Mouse (Mus musculus) neural tube, embryonic 14.5 days (tissue): Measurements from ENCODE around the gene Timm23. TPM values are rescaled to one million over a fixed set of nuclear protein-coding genes. Genes with fewer than 3 reads are reported as not detected.
A peak's percentile ranks its signal among the peaks of the same experiment; 100 is the strongest.
"Not testable (repeated sequence)": the region's sequence is repeated elsewhere in the genome, so short reads cannot be mapped to it uniquely, and the experiment has no call there.

Source experiments
- ATAC-seq: fragments of 200-750 bp; cut with Nextera tagmentation; 2 replicates; pipeline ENCODE4 v1.8.0; 2017; ENCODE audit warnings: low read depth, mild to moderate bottlenecking, moderate TSS enrichment, moderate library complexity
- H3K27ac ChIP-seq: fragments of 300-500 bp; sonication (generic); 2 replicates; pipeline ENCODE4 v1.5.1; 2014; ENCODE audit warnings: low read depth, mild to moderate bottlenecking, control low read depth, low read length, moderate library complexity, mixed read lengths
- H3K27me3 ChIP-seq: fragments of 300-500 bp; sonication (generic); 2 replicates; pipeline ENCODE4 v1.6.1; 2014; ENCODE audit warnings: low read length; ENCODE audit not compliant: control insufficient read depth, insufficient read depth
- H3K36me3 ChIP-seq: fragments of 300-500 bp; sonication (generic); 2 replicates; pipeline ENCODE4 v1.6.1; 2014; ENCODE audit warnings: low read length, mixed read lengths; ENCODE audit not compliant: control insufficient read depth, insufficient read depth
- H3K4me1 ChIP-seq: fragments of 300-500 bp; sonication (generic); 2 replicates; pipeline ENCODE4 v1.6.1; 2014; ENCODE audit warnings: low read length; ENCODE audit not compliant: control insufficient read depth, insufficient read depth
- H3K4me2 ChIP-seq: fragments of 300-500 bp; sonication (generic); 2 replicates; pipeline ENCODE4 v1.6.1; 2014; ENCODE audit warnings: mild to moderate bottlenecking, low read depth, low read length, control low read depth
- H3K4me3 ChIP-seq: fragments of 300-500 bp; sonication (generic); 2 replicates; pipeline ENCODE4 v1.5.1; 2014; ENCODE audit warnings: low read depth, low read length, control low read depth, mixed read lengths
- H3K9ac ChIP-seq: fragments of 300-500 bp; sonication (generic); replicated peaks from 2 replicates; pipeline ENCODE4 v1.6.1; 2014; ENCODE audit warnings: low read depth, mild to moderate bottlenecking, control low read depth, low read length, mixed read lengths
- H3K9me3 ChIP-seq: fragments of 300-500 bp; sonication (generic); 2 replicates; pipeline ENCODE4 v1.6.1; 2016; ENCODE audit warnings: low read length; ENCODE audit not compliant: control insufficient read depth
- WGBS: fragments of 180-500 bp; shearing (Covaris S2); extraction: QIAGEN DNeasy Blood & Tissue Kit; methylation state at CpG from one replicate; pipeline ENCODE4 v1.1.7; 2014; 5-methylcytosine and 5-hydroxymethylcytosine counted together
- polyA plus RNA-seq: library from polyadenylated mRNA; unstranded; fragments of >200 nt; fragmentation: Nextera tagmentation; extraction: Ambion mirVana; gene quantifications from 2 replicates; pipeline ENCODE4 v1.2.1, GENCODE M21; 2014

The Timm23 gene
- polyA plus RNA-seq = 241 and 250 TPM in 2 replicates

DNA sequence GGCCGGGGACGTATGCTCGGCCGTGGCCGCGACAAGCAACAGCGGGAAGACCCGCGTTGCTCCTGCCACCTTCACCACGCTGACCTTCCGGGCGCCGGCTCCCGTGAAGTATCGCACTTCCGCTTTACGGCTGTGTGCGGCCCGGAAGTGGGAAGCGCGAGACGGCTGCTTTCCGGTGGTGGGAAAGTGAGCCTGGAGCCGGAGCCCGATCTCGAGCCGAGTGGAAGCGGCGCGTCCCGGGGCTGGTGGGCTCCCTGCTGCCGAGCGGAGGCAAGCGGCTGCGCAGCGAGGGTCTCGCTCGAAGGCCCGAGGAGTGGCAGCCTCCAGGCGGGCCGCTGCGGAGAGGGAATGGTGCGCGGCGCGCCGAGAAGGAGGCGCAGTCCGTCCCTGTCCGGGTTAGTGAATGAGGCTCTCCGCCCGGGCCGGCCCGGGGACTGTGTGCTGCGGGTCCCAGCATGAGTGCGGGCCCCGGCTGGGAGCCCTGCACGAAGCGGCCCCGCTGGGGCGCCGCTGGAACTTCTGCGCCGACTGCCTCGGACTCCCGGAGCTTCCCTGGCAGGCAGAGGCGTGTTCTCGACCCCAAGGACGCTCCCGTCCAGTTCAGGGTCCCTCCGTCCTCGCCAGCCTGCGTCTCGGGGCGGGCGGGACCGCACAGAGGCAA, at the start of gene Timm23, which contains the start of gene Parg:
Timm23 (minus strand) TSS at position 108 of the 661 bp plus-strand sequence.
Parg (plus strand) TSS at position 159 of the 661 bp plus-strand sequence.
- peak within 1 kb of the TSS; percentile 89 for H3K9ac ChIP-seq
- no peaks in the 10 kb centered on the region for H3K9me3 ChIP-seq
- H3K4me3 ChIP-seq = peak within 1 kb of the TSS; percentile 100
- peak; percentile 96 for ATAC-seq
- H3K27me3 ChIP-seq = peaks cover 3% of the 10 kb centered on the region; the same call in 1 of the 2 replicates
- H3K36me3 ChIP-seq = peaks cover 16% of the 10 kb centered on the region
- H3K27ac ChIP-seq = peak within 1 kb of the TSS; percentile 67
- peak within 1 kb of the TSS; percentile 80 for H3K4me2 ChIP-seq
- peaks cover 18% of the 10 kb centered on the region for H3K4me1 ChIP-seq
- whole genome bisulfite sequencing = under 1% methylated on average over 76 of the region's 77 CpGs

GRCm38 (mm10) chr14:32249616-32250015, 47.9 kb upstream of the Timm23 start:
- Histone ChIP-seq H3K4me2 (no peak overlapping the region), H3K27me3 (no peaks in the 10 kb centered on the region), H3K4me3 (no peak overlapping the region), H3K4me1 (no peaks in the 10 kb centered on the region), H3K36me3 (no peaks in the 10 kb centered on the region), H3K9ac (no peak overlapping the region), H3K9me3 (no peaks in the 10 kb centered on the region), H3K27ac (no peak overlapping the region)
- WGBS = 74% methylated on average over 6 of the region's 6 CpGs
- no peak for ATAC-seq

DNA sequence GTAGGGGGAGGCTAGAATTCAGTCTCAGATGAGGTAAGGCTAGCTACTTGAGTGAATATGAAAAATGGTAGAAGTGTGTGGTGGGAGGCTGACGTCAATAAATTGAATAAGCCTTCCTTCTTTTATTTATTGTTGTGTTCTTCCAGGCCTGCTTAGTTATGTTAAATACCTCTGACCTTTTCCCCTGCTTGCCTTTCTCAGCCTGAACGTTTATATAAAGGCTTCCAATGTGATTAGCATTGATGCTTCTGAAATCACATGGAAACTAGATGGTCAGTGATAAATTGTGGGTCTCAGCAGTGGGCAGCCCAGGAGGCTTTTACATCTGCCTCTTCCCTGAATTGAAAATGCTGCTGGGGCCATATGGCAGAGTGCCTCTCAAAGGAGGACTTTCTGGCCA, 44.3 kb upstream of the Timm23 start:
- no peak overlapping the region for H3K27ac ChIP-seq
- H3K4me1 ChIP-seq = no peaks in the 10 kb centered on the region
- no peak overlapping the region for H3K4me2 ChIP-seq
- peak; percentile 65; the same call in 1 of the 2 replicates for ATAC-seq
- H3K9me3 ChIP-seq = no peaks in the 10 kb centered on the region
- no peaks in the 10 kb centered on the region for H3K27me3 ChIP-seq
- H3K9ac ChIP-seq = no peak overlapping the region
- 0 out of 2 replicates have a peak, but pooled peaks cover 2% of the 10 kb centered on the region for H3K36me3 ChIP-seq
- no peak overlapping the region for H3K4me3 ChIP-seq
- 7% methylated on average over 2 of the region's 2 CpGs for WGBS

DNA sequence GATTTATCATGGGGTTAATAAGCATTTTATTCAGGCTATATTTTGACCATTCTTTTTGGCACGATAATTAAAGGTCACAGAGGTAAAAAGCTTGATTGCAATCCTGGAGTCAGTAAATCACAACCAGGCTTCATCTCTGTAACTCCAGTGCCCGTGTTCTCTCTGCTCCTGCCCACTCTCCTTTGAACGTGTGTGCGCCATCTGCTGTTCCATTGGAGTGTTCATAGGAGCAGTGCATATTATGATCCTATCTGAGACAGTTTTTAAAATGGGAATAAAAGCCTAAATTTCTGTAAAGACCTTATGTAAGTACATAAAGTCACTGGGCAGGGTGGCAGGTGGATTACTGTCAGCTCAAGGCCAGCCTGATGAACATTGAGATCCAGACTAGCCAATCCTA, 40.7 kb upstream of the Timm23 start:
- no peaks in the 10 kb centered on the region for H3K9me3 ChIP-seq
- H3K27ac ChIP-seq = no peak overlapping the region
- no peak overlapping the region for H3K4me3 ChIP-seq
- no peak overlapping the region for H3K4me2 ChIP-seq
- no peaks in the 10 kb centered on the region for H3K4me1 ChIP-seq
- 0 out of 2 replicates have a peak, but pooled peaks cover 3% of the 10 kb centered on the region for H3K36me3 ChIP-seq
- no peaks in the 10 kb centered on the region for H3K27me3 ChIP-seq
- 60% methylated on average over 4 of the region's 4 CpGs for WGBS
- no peak for ATAC-seq
- no peak overlapping the region for H3K9ac ChIP-seq

- no peaks in the 10 kb centered on the region; the same call in 1 of the 2 replicates for H3K36me3 ChIP-seq
- H3K4me3 ChIP-seq = no peak overlapping the region
- no peaks in the 10 kb centered on the region for H3K9me3 ChIP-seq
- no peak overlapping the region for H3K4me2 ChIP-seq
- no peak overlapping the region for H3K9ac ChIP-seq
- no peak overlapping the region for H3K27ac ChIP-seq
- under 1% methylated on average over 2 of the region's 2 CpGs for WGBS
- H3K27me3 ChIP-seq = no peaks in the 10 kb centered on the region
- no peaks in the 10 kb centered on the region for H3K4me1 ChIP-seq
- ATAC-seq = no peak
Measured at GRCm38 (mm10) chr14:32228996-32229395, 27.3 kb upstream of the Timm23 start.

- H3K27ac ChIP-seq = no peak overlapping the region
- H3K4me1 ChIP-seq = no peaks in the 10 kb centered on the region
- H3K9me3 ChIP-seq = no peaks in the 10 kb centered on the region
- H3K27me3 ChIP-seq = no peaks in the 10 kb centered on the region
- H3K4me3 ChIP-seq = no peak overlapping the region
- H3K4me2 ChIP-seq = no peak overlapping the region
- ATAC-seq = no peak
- H3K36me3 ChIP-seq = no peaks in the 10 kb centered on the region; the same call in 1 of the 2 replicates
- H3K9ac ChIP-seq = no peak overlapping the region
Measured at GRCm38 (mm10) chr14:32226601-32227000, 24.9 kb upstream of the Timm23 start.

- H3K27ac ChIP-seq = no peak overlapping the region
- WGBS = under 1% methylated on average over 26 of the region's 26 CpGs
- peak overlapping the region; percentile 57 for H3K4me2 ChIP-seq
- peaks cover 18% of the 10 kb centered on the region for H3K4me1 ChIP-seq
- peak overlapping the region; percentile 54 for H3K9ac ChIP-seq
- H3K9me3 ChIP-seq = no peaks in the 10 kb centered on the region
- peaks cover 18% of the 10 kb centered on the region for H3K36me3 ChIP-seq
- H3K4me3 ChIP-seq = peak overlapping the region; percentile 100
- ATAC-seq = peak; percentile 21; the same call in 1 of the 2 replicates
- H3K27me3 ChIP-seq = peaks cover 3% of the 10 kb centered on the region; the same call in 1 of the 2 replicates
Measured at GRCm38 (mm10) chr14:32201354-32201753, 344 bp downstream of the Timm23 start.

DNA sequence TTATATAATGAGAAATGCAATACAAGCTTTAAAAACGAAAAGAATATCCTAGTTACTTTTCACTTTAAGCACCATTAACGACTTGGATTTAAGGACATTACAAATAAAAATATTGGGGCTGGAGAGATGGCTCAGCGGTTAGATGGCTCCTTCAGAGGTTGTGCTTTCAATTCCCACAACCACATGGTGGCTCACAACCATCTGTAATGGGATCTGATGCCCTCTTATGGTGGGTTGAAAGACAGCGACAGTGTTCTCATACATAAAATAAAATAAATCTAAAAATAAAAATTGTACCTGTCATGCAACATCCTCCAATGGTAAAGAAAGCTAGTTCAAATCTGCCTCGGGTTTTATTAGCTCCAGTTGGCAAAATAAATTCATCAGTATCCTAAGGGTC, 8.1 kb downstream of the Timm23 start:
- WGBS = 84% methylated on average over 5 of the region's 5 CpGs

GRCm38 (mm10) chr14:32192437-32192836, 9.3 kb downstream of the Timm23 start:
- no peak overlapping the region for H3K4me3 ChIP-seq
- H3K4me1 ChIP-seq = no peaks in the 10 kb centered on the region
- H3K27me3 ChIP-seq = no peaks in the 10 kb centered on the region
- WGBS = 56% methylated on average over 3 of the region's 3 CpGs
- H3K9ac ChIP-seq = no peak overlapping the region
- H3K9me3 ChIP-seq = no peaks in the 10 kb centered on the region
- H3K27ac ChIP-seq = no peak overlapping the region
- no peak for ATAC-seq
- H3K36me3 ChIP-seq = peaks cover 43% of the 10 kb centered on the region
- no peak overlapping the region for H3K4me2 ChIP-seq

More for the DNA sequence above, 8.1 kb downstream of the Timm23 start:
- ATAC-seq, H3K9ac ChIP-seq, H3K4me3 ChIP-seq, H3K9me3 ChIP-seq, H3K4me2 ChIP-seq, H3K27me3 ChIP-seq, H3K27ac ChIP-seq, H3K4me1 ChIP-seq: not testable (repeated sequence)
- peaks cover 39% of the 10 kb centered on the region for H3K36me3 ChIP-seq
